Mouse (Mus musculus): ENCODE results near the gene Gm4869. TPM values are rescaled to one million over a fixed set of nuclear protein-coding genes. Genes with fewer than 3 reads are reported as not detected.

Gm4869 gene
- polyA plus RNA-seq, 1 experiment, result not detected

DNA sequence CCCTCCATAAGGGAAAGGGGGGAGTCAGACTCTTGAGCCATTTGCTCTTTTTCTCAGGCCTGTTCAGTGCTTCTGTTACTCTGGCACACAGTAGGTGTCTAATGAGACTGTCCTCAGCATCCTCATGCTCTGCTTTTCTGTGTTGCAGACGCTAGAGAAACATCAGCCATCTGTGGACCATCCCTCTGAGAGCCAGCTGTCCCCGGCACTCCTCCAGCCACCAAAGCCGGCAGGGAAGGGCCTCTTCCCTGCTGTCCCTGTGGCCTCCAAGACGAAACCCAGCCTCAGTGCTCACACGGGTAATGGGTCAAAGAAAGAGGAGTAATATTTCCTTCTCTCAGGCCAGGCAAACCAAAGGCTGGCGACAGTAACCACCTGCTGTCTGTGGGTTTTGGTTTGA, 45.7 kb downstream of the Gm4869 start:
- TF ChIP-seq CTCF (IDR thresholded peaks at IDR 0.05; ENCODE audit: control insufficient read depth, insufficient read depth, low read length), result no peak
- no peak for TF ChIP-seq POLR2A (IDR thresholded peaks at IDR 0.05; ENCODE audit: borderline replicate concordance, control insufficient read depth, low read depth, low read length)
- H3K4me1 ChIP-seq (ENCODE audit: control insufficient read depth, insufficient read depth, low read length), result no peaks in the 10 kb centered on the region
- H3K4me3 ChIP-seq (replicated peaks; ENCODE audit: control insufficient read depth, low read depth, low read length), result no peak overlapping the region
- H3K27ac ChIP-seq (ENCODE audit: control insufficient read depth, insufficient read depth, low read depth, low read length, poor library complexity), result no peak overlapping the region
- WGBS, result 73% methylated on average over 6 of the region's 6 CpGs

DNA sequence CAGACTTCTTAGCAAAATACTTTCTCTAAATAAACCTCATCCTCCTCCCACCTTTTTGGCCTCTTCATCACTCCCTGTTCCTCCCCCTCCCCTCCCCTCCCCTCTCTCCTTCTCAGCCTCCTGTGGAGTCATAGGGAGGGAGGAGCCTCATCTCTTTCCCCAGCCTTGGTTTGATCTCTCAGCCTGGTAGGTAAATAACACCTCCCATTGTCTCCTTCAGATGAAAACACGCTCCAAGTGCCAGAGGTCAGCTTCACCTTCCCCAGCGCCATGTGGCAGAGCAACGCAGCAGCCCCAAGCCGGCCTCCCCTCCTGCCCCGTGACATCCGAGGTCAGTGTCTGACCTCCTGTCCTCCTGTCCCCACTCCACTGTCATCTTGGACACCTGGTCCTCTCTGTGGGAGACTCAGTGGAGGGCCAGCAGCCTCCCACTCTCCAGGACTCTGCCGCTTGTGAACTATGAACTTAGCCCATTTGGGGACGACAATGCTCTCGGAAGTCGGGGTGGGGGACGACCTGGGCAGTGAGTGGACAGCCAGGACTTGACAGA, 47.3 kb downstream of the Gm4869 start:
- no peaks in the 10 kb centered on the region for H3K4me1 ChIP-seq (ENCODE audit: control insufficient read depth, insufficient read depth, low read length)
- no peak overlapping the region for H3K4me3 ChIP-seq (replicated peaks; ENCODE audit: control insufficient read depth, low read depth, low read length)
- no peak for TF ChIP-seq CTCF (IDR thresholded peaks at IDR 0.05; ENCODE audit: control insufficient read depth, insufficient read depth, low read length)
- no peak for TF ChIP-seq POLR2A (IDR thresholded peaks at IDR 0.05; ENCODE audit: borderline replicate concordance, control insufficient read depth, low read depth, low read length)
- no peak overlapping the region for H3K27ac ChIP-seq (ENCODE audit: control insufficient read depth, insufficient read depth, low read depth, low read length, poor library complexity)
- WGBS, result 70% methylated on average over 11 of the region's 11 CpGs

DNA sequence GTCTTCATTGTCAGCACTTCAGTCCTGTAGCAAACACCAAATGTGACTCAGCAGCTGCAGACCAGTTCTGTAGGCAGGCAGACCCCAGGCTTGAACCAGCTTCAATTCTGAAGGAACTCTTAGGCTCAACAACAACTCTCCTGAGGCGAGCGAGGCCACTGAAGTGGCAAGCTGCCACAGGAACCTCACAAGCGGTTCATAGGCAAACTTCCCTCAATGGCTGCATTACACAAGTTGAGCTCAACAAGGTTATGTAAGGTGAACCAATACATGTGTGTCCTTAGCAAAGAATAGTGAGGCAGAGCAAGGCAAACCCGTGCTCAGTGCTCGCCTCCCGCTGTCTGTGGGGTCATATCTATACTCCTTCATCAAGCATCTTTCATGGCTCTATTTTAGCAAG, 52.7 kb downstream of the Gm4869 start:
- Histone ChIP-seq H3K4me1 (ENCODE audit: control insufficient read depth, insufficient read depth, low read length) (peaks cover under 1% of the 10 kb centered on the region; the same call in 1 of the 2 replicates), H3K4me3 (replicated peaks; ENCODE audit: control insufficient read depth, low read depth, low read length) (no peak overlapping the region), H3K27ac (ENCODE audit: control insufficient read depth, insufficient read depth, low read depth, low read length, poor library complexity) (peak overlapping the region; percentile 28; the same call in 1 of the 2 replicates)
- TF ChIP-seq CTCF (IDR thresholded peaks at IDR 0.05; ENCODE audit: control insufficient read depth, insufficient read depth, low read length) (no peak), POLR2A (IDR thresholded peaks at IDR 0.05; ENCODE audit: borderline replicate concordance, control insufficient read depth, low read depth, low read length) (no peak)
- 21% methylated on average over 6 of the region's 6 CpGs for WGBS

DNA sequence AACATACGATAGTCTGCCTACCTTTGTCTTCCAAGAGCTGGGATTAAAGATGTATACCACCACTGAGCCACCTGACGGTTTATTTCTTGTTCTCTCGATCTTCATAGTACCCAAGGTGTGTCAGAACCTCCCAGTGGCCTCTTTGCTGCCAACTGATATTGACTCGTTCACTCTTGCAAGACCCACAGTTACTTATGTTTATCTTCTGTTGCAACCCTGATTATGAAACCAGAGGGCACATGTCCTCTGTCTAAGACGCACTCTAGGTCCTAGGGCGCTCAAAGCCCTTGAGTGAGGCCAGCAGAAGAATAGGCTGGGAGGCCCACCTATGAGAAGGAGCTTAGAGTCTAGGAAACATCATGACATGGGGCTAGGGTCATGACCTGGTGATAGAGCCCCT, 55.3 kb downstream of the Gm4869 start:
- H3K4me1 ChIP-seq (ENCODE audit: control insufficient read depth, insufficient read depth, low read length), result peaks cover 4% of the 10 kb centered on the region
- 30% methylated on average over 6 of the region's 6 CpGs for WGBS

DNA sequence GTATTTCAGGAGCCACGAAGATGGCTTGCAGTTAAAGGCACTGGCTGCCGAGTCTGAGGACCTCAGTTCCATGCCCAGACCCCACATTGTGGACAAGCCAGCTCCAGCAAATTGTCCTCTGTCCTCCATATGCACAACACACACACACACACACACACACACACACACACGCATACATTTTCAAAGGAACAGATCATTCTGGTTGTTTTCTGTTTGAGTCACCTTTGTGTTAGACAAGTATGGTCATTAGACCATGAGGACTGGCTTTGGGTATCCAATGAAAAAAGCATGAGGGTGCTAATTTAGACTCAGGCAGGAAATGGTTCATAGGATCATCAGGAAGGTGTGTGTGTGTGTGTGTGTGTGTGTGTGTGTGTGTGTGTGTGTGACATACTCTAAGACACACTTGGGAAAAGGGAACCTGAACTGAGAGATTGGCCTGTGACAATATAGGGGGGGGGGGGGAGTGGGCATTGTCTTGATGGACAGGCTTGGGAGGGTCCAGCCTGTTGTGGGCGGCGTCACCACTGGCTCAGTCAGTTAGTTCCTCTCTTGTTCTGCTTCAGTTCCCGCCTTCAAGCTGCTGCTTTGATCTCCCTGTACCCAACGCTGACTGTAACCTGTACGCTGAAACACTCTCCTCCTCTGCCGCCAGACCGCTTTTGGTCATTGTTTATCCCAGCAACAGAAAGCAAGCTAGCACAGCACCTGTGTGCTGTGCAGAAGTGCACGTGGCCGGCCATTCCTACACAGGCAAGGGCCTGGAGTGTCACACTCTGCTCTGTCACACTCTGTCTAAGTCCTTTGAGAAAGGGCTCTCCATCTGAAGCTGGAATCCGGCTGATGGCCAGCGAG, 56.8 kb downstream of the Gm4869 start:
- H3K4me3 ChIP-seq (replicated peaks; ENCODE audit: control insufficient read depth, low read depth, low read length), result peak overlapping the region; percentile 20
- H3K27ac ChIP-seq (ENCODE audit: control insufficient read depth, insufficient read depth, low read depth, low read length, poor library complexity), result peak overlapping the region; percentile 80
- 7% methylated on average over 14 of the region's 14 CpGs for WGBS
- peaks cover 6% of the 10 kb centered on the region for H3K4me1 ChIP-seq (ENCODE audit: control insufficient read depth, insufficient read depth, low read length)
- TF ChIP-seq CTCF (IDR thresholded peaks at IDR 0.05; ENCODE audit: control insufficient read depth, insufficient read depth, low read length), result no peak
- TF ChIP-seq POLR2A (IDR thresholded peaks at IDR 0.05; ENCODE audit: borderline replicate concordance, control insufficient read depth, low read depth, low read length), result no peak

More for the DNA sequence above, 55.3 kb downstream of the Gm4869 start:
- no peak for TF ChIP-seq POLR2A (IDR thresholded peaks at IDR 0.05; ENCODE audit: borderline replicate concordance, control insufficient read depth, low read depth, low read length)
- TF ChIP-seq CTCF (IDR thresholded peaks at IDR 0.05; ENCODE audit: control insufficient read depth, insufficient read depth, low read length), result no peak
- no peak overlapping the region for H3K4me3 ChIP-seq (replicated peaks; ENCODE audit: control insufficient read depth, low read depth, low read length)
- peak overlapping the region; percentile 36; the same call in 1 of the 2 replicates for H3K27ac ChIP-seq (ENCODE audit: control insufficient read depth, insufficient read depth, low read depth, low read length, poor library complexity)

- peak overlapping the region; percentile 2 for H3K4me3 ChIP-seq (replicated peaks; ENCODE audit: control insufficient read depth, low read depth, low read length)
- peaks cover 11% of the 10 kb centered on the region for H3K4me1 ChIP-seq (ENCODE audit: control insufficient read depth, insufficient read depth, low read length)
- H3K27ac ChIP-seq (ENCODE audit: control insufficient read depth, insufficient read depth, low read depth, low read length, poor library complexity), result peak overlapping the region; percentile 80
- 2% methylated on average over 12 of the region's 12 CpGs for WGBS
Observed at GRCm38 (mm10) chr5:140502925-140503324, 57.5 kb downstream of the Gm4869 start.

DNA sequence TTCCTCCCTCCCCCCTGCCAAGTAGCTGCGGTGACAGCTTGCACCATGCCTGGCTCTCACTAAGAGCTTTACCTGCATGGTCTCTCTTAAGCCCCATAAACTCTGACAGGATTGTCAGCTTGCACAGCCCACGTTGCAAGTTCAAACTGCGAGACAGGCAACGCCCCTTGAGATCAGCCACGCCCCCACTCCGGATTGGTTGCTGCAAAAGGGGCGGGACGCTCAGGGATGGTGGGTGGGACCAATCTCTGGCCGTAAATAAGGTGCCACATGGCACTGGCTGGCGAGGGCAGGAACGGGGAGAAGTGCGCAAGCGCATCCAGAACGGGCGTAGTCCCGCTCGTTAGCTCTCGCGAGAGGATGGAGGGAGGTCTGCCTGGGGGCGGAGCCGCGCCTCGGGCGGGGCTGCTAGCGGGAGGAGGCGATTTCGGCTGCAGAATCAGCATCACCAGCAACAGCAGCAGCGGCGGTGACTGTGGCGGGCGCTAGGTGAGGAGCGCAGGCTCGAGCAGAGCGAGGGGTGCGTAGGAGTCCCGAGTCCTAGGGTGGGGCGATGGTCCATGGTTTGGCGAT, 59.8 kb downstream of the Gm4869 start, which contains the start of gene Chst12:
Chst12 (plus strand) TSS at position 343 of the 573 bp plus-strand sequence.
- H3K27ac ChIP-seq (ENCODE audit: control insufficient read depth, insufficient read depth, low read depth, low read length, poor library complexity), result peak within 1 kb of the TSS; percentile 94
- under 1% methylated on average over 38 of the region's 38 CpGs for WGBS
- peak within 1 kb of the TSS; percentile 79 for H3K4me3 ChIP-seq (replicated peaks; ENCODE audit: control insufficient read depth, low read depth, low read length)
- peaks cover 16% of the 10 kb centered on the region for H3K4me1 ChIP-seq (ENCODE audit: control insufficient read depth, insufficient read depth, low read length)
- TF ChIP-seq CTCF (IDR thresholded peaks at IDR 0.05; ENCODE audit: control insufficient read depth, insufficient read depth, low read length) (peak; percentile 11; the same call in 1 of the 2 replicates), POLR2A (IDR thresholded peaks at IDR 0.05; ENCODE audit: borderline replicate concordance, control insufficient read depth, low read depth, low read length) (peak; percentile 95; the same call in 1 of the 2 replicates)

DNA sequence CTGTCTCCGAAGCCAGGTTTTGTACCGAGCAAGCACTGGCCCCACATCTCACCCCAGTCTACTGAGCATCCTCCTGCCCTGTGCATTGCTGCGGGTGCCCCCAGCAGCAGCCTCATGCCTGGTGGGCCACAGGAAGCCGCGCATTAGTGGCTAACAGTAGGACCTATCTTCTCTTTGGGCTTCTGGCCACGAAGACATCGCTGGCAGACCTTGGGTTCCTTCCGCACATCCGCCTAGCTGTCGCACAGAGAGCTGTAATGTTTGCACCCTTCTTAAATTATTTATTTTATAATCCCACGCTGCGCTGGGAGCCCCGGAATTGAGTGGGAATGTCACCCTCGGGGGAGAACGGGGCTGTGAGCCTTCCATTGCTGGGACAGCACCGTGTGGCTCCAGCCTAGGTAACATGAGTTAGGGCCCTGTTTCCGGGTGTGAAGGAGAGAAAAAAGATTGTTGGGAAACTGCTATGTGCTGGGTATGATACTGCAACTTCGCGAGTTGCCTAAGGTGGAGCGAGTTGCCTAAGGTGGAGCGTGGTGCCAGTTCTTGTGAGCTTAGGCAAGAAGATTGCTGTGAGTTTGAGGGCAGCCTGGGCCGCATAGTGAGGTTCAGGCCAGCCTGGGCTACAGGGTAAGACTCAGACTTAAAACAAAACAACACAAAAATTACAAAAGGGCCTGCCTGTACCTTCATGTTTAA, 60.8 kb downstream of the Gm4869 start:
- Histone ChIP-seq H3K4me3 (replicated peaks; ENCODE audit: control insufficient read depth, low read depth, low read length) (peak overlapping the region; percentile 79), H3K27ac (ENCODE audit: control insufficient read depth, insufficient read depth, low read depth, low read length, poor library complexity) (peak overlapping the region; percentile 94), H3K4me1 (ENCODE audit: control insufficient read depth, insufficient read depth, low read length) (peaks cover 17% of the 10 kb centered on the region)
- 2% methylated on average over 22 of the region's 22 CpGs for WGBS
- TF ChIP-seq CTCF (IDR thresholded peaks at IDR 0.05; ENCODE audit: control insufficient read depth, insufficient read depth, low read length) (no peak), POLR2A (IDR thresholded peaks at IDR 0.05; ENCODE audit: borderline replicate concordance, control insufficient read depth, low read depth, low read length) (peak; percentile 11; the same call in 1 of the 2 replicates)

All from bone marrow, adult 2 months (tissue).